Mouse (Mus musculus): ENCODE results near the gene Gp1bb.

Gene Gp1bb

GRCm38 (mm10) chr16:18582426-18583148 is 39.6 kb downstream of the Gp1bb start:
- no peak for TF ChIP-seq GATA4 (IDR thresholded peaks at IDR 0.05; ENCODE audit: insufficient replicate concordance, low read length)

GRCm38 (mm10) chr16:18581623-18582205 is 40.5 kb downstream of the Gp1bb start:
- no peak for TF ChIP-seq GATA4 (IDR thresholded peaks at IDR 0.05; ENCODE audit: insufficient replicate concordance, low read length)

- TF ChIP-seq GATA4 (IDR thresholded peaks at IDR 0.05; ENCODE audit: insufficient replicate concordance, low read length), result no peak
Observed at GRCm38 (mm10) chr16:18581050-18581622, 41.1 kb downstream of the Gp1bb start.

GRCm38 (mm10) chr16:18580389-18580788 is 41.8 kb downstream of the Gp1bb start:
- TF ChIP-seq GATA4 (IDR thresholded peaks at IDR 0.05; ENCODE audit: insufficient replicate concordance, low read length), result no peak

DNA sequence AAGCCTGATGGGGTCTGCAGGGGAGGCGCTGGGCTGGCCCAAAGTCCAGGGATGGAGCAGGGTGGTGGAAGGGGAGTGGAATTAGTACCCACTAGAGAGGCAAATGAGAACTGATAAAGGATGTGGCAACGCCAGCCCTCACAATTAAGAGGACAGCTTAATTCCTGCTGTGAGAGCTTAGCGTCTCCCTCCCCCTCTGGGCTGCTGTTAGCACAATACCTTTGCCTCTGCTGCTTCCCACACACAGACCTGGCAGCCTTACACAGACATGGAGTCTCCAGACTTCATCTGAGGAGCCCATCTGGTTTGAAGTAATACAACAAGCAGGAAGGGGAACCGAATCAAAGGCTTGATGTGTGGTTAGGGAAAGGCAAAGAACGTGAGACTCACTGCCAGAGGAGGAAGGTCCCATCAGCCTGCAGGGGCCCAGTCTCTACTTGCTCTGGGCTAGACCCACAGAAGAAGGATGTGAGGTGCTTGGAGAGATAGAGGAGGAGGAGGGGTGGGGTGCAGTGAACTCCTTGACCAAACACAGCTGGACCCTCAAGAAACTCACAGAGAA is 44.5 kb downstream of the Gp1bb start:
- no peak for TF ChIP-seq GATA4 (IDR thresholded peaks at IDR 0.05; ENCODE audit: insufficient replicate concordance, low read length)

- no peak for TF ChIP-seq GATA4 (IDR thresholded peaks at IDR 0.05; ENCODE audit: insufficient replicate concordance, low read length)
Observed at GRCm38 (mm10) chr16:18577071-18577470, 45.1 kb downstream of the Gp1bb start.

- TF ChIP-seq GATA4 (IDR thresholded peaks at IDR 0.05; ENCODE audit: insufficient replicate concordance, low read length), result no peak
Observed at GRCm38 (mm10) chr16:18574196-18574595, 48.0 kb downstream of the Gp1bb start.

Measured in liver, adult (tissue).